Mouse (Mus musculus) midbrain, embryonic 13.5 days (tissue): ENCODE measurements around the gene Wdr25. TPM values are rescaled to one million over a fixed set of nuclear protein-coding genes. Genes with fewer than 3 reads are reported as not detected.

Experiments
- ATAC-seq: fragments of 200-750 bp; cut with Nextera tagmentation; 2 replicates; pipeline ENCODE4 v1.8.0; 2017; ENCODE audit warnings: mild to moderate bottlenecking, moderate TSS enrichment, moderate library complexity
- H3K27ac ChIP-seq: fragments of 300-500 bp; sonication (generic); 2 replicates; pipeline ENCODE4 v1.5.1; 2015; ENCODE audit warnings: inconsistent platforms, mild to moderate bottlenecking, moderate library complexity
- H3K27me3 ChIP-seq: fragments of 300-500 bp; sonication (generic); 2 replicates; pipeline ENCODE4 v1.6.1; 2015; ENCODE audit warnings: mild to moderate bottlenecking, inconsistent platforms
- H3K36me3 ChIP-seq: fragments of 300-500 bp; sonication (generic); 2 replicates; pipeline ENCODE4 v1.6.1; 2015; ENCODE audit warnings: mild to moderate bottlenecking, inconsistent platforms
- H3K4me1 ChIP-seq: fragments of 300-500 bp; sonication (generic); replicated peaks from 2 replicates; pipeline ENCODE4 v1.6.1; 2015; ENCODE audit warnings: inconsistent platforms
- H3K4me2 ChIP-seq: fragments of 300-500 bp; sonication (generic); replicated peaks from 2 replicates; pipeline ENCODE4 v1.6.1; 2015; ENCODE audit warnings: moderate library complexity, mild to moderate bottlenecking, inconsistent platforms
- H3K4me3 ChIP-seq: fragments of 300-500 bp; sonication (generic); replicated peaks from 2 replicates; pipeline ENCODE4 v1.5.1; 2015; ENCODE audit warnings: mild to moderate bottlenecking, inconsistent platforms
- H3K9ac ChIP-seq: fragments of 300-500 bp; sonication (generic); replicated peaks from 2 replicates; pipeline ENCODE4 v1.6.1; 2015; ENCODE audit warnings: mild to moderate bottlenecking, inconsistent platforms
- H3K9me3 ChIP-seq: fragments of 300-500 bp; sonication (generic); 2 replicates; pipeline ENCODE4 v1.6.1; 2016; ENCODE audit warnings: mild to moderate bottlenecking, inconsistent platforms
- WGBS: fragments of 180-500 bp; shearing (Covaris S2); methylation state at CpG from one replicate; pipeline ENCODE4 v1.1.7; 2015; 5-methylcytosine and 5-hydroxymethylcytosine counted together
- polyA plus RNA-seq: library from polyadenylated mRNA; unstranded; fragments of >200 nt; fragmentation: Nextera tagmentation; extraction: Ambion mirVana; gene quantifications from 2 replicates; pipeline ENCODE4 v1.2.1, GENCODE M21; 2015

Wdr25 gene
- polyA plus RNA-seq, 1 experiment from 2014 or later = 9.1 TPM

DNA sequence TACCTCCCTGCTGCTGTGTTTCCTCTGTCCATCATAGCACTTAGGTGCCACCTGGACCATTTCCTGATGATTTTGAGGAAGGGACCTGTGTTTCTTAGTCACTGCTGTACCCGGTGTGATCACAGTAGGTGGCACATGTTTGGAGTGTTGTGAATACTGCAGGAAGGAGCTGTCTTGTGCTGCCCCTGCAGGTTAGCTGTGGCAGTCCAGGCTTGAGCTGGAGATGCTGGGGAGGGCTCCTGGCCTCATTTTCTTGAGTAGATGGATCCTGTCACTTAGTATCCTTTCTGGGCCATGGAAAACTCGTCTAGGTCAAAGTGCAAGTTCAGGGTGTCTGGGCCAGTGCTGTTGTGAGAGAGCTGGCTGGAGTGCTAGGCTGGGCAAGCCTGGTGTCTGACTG lies 47.9 kb downstream of the Wdr25 start:
- Histone ChIP-seq H3K9ac (no peak overlapping the region), H3K4me2 (no peak overlapping the region)
- no peak for ATAC-seq

DNA sequence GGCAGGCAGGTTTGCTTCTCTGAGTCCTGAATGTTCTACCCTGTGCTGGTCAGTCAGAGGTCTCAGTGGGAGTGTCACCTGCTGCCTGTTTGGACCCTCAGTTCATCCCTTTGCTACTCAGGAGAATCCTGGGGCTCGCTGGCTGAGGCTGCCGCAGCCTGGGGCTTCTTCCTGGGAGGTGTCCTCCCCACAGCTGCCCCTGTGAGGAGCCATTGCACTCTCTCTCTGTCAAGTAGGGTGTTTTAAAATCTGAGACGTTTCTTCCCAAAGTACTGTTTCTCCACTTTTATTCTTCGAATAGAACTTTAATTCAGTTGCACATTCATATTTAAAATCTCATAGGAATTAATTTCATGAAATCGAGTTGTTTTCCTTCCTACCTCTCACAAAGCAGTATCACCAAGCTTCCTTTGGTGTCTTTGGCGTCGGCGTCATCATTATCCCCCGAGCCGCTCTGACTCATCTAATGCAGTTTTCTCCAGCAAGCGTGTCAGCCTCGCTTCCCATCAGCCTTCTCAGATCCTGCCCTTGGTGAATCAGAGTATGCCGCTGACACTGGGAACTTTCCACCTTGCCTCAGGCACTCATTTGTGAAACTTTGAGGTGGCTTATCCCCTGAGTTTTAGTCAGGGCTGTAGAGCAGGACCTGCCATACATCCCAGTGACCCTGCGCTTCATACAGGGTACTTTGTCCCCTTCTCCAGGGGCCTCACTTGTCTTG lies 48.9 kb downstream of the Wdr25 start:
- H3K36me3 ChIP-seq = no peaks in the 10 kb centered on the region
- WGBS = 83% methylated on average over 14 of the region's 14 CpGs
- no peak overlapping the region for H3K27ac ChIP-seq
- no peaks in the 10 kb centered on the region for H3K27me3 ChIP-seq
- H3K9me3 ChIP-seq = no peaks in the 10 kb centered on the region
- H3K4me1 ChIP-seq = peaks cover 22% of the 10 kb centered on the region
- no peak overlapping the region for H3K4me3 ChIP-seq
- H3K9ac ChIP-seq = no peak overlapping the region
- no peak for ATAC-seq
- H3K4me2 ChIP-seq = no peak overlapping the region

More for the DNA sequence above, 47.9 kb downstream of the Wdr25 start:
- no peaks in the 10 kb centered on the region for H3K36me3 ChIP-seq
- no peak overlapping the region for H3K27ac ChIP-seq
- no peak overlapping the region for H3K4me3 ChIP-seq
- peaks cover 29% of the 10 kb centered on the region for H3K4me1 ChIP-seq
- no peaks in the 10 kb centered on the region for H3K9me3 ChIP-seq
- WGBS = 59% methylated on average over 2 of the region's 2 CpGs
- no peaks in the 10 kb centered on the region for H3K27me3 ChIP-seq

DNA sequence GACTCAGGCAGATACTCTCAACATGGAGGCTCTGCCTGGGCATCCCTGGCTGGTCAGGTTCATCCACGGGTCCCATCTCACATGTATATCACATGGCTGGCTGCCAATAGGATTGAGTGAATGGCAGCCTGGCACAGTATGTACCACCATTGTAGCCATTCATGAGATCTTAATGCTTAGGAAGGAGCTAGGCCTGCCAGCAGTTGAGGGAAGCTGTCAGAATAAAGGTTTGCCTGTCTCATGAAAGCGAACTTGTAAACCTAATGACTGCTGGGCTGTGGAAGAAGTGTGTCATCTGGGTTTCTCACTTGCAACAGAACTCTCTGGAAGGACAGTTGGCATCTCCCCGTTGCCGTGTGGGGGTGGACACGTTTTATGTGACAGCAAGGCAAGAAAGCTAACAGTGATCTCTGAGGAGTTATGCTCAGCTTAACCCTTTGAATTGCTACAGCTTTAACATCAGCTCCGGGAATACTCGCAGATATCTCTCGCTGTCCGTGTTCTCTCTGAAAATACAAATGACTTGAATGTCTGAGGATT lies 59.6 kb downstream of the Wdr25 start:
- no peak overlapping the region for H3K4me2 ChIP-seq
- H3K4me3 ChIP-seq = no peak overlapping the region
- no peaks in the 10 kb centered on the region for H3K9me3 ChIP-seq
- 65% methylated on average over 9 of the region's 9 CpGs for WGBS
- peak overlapping the region; percentile 56; the same call in 1 of the 2 replicates for H3K27ac ChIP-seq
- H3K27me3 ChIP-seq = 0 out of 2 replicates have a peak, but pooled peaks cover 5% of the 10 kb centered on the region
- no peak overlapping the region for H3K9ac ChIP-seq
- ATAC-seq = no peak
- H3K4me1 ChIP-seq = peaks cover 47% of the 10 kb centered on the region
- no peaks in the 10 kb centered on the region for H3K36me3 ChIP-seq

DNA sequence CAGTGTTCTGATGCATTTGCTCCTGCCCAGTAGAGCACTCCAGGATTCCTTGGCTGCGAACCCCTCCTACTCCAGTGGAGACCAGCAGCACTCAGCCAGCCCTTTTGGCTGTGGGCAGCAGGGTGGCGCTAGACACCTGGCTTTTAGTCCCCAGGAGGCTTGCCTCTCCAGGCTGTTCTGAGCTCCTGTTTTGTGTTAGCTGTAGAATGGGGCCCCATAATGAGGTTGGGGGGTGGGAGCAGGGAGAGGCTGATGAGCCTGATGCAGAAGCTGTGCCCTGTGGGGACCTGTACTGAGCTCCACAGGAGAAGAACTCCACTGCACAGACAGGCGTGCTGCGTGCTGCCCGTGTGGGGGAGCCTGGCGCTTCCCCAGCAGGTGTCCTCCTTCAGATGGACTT lies 60.4 kb downstream of the Wdr25 start:
- no peak overlapping the region for H3K4me3 ChIP-seq
- H3K4me2 ChIP-seq = peak overlapping the region; percentile 22; the same call in 1 of the 2 replicates
- WGBS = 6% methylated on average over 6 of the region's 6 CpGs
- ATAC-seq = peak; percentile 61; the same call in 1 of the 2 replicates
- H3K4me1 ChIP-seq = peaks cover 54% of the 10 kb centered on the region
- no peaks in the 10 kb centered on the region for H3K9me3 ChIP-seq
- H3K27me3 ChIP-seq = 0 out of 2 replicates have a peak, but pooled peaks cover 5% of the 10 kb centered on the region
- H3K9ac ChIP-seq = no peak overlapping the region; the same call in 1 of the 2 replicates
- H3K36me3 ChIP-seq = no peaks in the 10 kb centered on the region
- peak overlapping the region; percentile 56 for H3K27ac ChIP-seq

DNA sequence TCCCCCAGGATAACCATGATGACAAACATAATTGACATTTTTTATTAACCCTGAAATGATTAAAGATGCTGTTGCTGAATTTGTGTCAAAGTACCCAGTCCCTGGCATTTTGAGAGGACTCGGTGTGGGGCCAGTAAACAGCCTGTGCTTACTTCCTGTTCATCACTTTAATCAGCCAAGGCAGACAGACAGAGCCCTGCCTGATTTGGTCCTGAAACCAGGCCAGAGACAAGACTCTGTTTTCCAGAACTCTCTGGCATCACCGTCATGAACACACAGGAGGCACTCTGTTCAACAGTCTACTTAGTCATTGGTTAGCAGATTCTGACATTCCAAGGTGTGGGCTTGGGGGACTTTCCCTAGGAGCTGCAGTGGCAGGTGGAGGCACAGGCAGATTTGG lies 61.0 kb downstream of the Wdr25 start:
- WGBS = 38% methylated on average over 2 of the region's 2 CpGs
- H3K27ac ChIP-seq = no peak overlapping the region

DNA sequence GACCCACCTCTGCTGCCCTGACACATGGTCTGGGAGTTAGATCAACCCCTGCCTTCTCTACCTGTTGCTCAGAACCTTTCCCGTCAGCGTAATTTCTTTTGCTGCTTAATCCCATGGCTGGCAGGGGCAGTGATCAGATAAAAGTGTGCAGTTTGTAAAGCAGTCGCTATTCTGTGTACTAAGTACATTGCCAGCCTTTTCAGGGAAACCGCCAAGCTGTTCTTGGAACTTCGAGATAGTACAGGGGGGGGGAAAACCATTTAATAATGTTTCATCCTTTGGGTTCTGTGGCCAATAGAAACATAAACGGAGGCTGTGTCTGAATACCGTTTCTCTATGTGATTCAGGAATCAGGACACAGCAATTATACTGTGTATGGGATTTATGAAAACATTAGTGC lies 65.1 kb downstream of the Wdr25 start:
- H3K4me3 ChIP-seq = no peak overlapping the region
- no peak overlapping the region for H3K27ac ChIP-seq
- H3K9me3 ChIP-seq = no peaks in the 10 kb centered on the region
- 0 out of 2 replicates have a peak, but pooled peaks cover 10% of the 10 kb centered on the region for H3K27me3 ChIP-seq
- H3K4me2 ChIP-seq = peak overlapping the region; percentile 57; the same call in 1 of the 2 replicates
- no peak for ATAC-seq
- 42% methylated on average over 7 of the region's 7 CpGs for WGBS
- H3K36me3 ChIP-seq = no peaks in the 10 kb centered on the region
- H3K4me1 ChIP-seq = peaks cover 65% of the 10 kb centered on the region
- peak overlapping the region; percentile 52; the same call in 1 of the 2 replicates for H3K9ac ChIP-seq

More for the DNA sequence above, 61.0 kb downstream of the Wdr25 start:
- no peak overlapping the region for H3K4me3 ChIP-seq
- no peak overlapping the region for H3K9ac ChIP-seq
- H3K36me3 ChIP-seq = no peaks in the 10 kb centered on the region
- 0 out of 2 replicates have a peak, but pooled peaks cover 5% of the 10 kb centered on the region for H3K27me3 ChIP-seq
- no peaks in the 10 kb centered on the region for H3K9me3 ChIP-seq
- peaks cover 60% of the 10 kb centered on the region for H3K4me1 ChIP-seq
- H3K4me2 ChIP-seq = peak overlapping the region; percentile 22; the same call in 1 of the 2 replicates
- no peak for ATAC-seq

DNA sequence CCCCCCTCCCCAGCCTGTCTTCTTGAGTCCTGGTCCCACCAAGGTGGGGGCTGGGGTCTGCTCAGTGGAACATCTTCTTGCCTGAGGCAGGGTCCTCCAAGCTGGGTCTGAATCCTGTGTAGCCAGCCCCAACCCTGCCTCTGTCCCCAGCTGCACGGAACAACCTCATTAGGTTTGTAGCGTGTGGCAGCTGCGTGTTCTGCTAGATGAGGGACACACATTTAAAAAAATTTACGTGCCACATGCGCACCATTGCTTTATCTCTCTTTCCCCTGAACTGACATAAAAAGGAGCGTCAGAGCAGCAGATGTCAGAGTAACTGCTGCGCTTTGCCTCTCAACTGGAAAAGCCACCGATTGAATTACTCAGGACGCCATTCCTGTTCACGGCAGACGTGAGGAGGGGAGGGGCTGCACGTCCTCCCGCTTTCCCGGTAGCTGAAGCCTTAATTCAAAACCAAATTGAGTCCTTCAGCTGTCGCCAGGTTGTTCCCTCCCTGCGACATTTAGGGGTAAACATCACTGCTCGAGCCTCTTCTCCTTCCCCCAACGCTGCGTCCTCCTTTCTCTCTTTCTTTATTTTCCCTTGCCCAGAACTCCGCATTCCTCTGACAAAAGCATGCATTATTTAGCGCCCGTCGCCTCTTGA lies 65.7 kb downstream of the Wdr25 start:
- H3K27me3 ChIP-seq = 0 out of 2 replicates have a peak, but pooled peaks cover 10% of the 10 kb centered on the region
- peak overlapping the region; percentile 57 for H3K4me2 ChIP-seq
- peaks cover 59% of the 10 kb centered on the region for H3K4me1 ChIP-seq
- peak overlapping the region; percentile 52 for H3K9ac ChIP-seq
- no peaks in the 10 kb centered on the region for H3K36me3 ChIP-seq
- peak overlapping the region; percentile 68 for H3K27ac ChIP-seq
- peak; percentile 80 for ATAC-seq
- WGBS = 1% methylated on average over 23 of the region's 23 CpGs
- H3K4me3 ChIP-seq = peak overlapping the region; percentile 28
- H3K9me3 ChIP-seq = no peaks in the 10 kb centered on the region

DNA sequence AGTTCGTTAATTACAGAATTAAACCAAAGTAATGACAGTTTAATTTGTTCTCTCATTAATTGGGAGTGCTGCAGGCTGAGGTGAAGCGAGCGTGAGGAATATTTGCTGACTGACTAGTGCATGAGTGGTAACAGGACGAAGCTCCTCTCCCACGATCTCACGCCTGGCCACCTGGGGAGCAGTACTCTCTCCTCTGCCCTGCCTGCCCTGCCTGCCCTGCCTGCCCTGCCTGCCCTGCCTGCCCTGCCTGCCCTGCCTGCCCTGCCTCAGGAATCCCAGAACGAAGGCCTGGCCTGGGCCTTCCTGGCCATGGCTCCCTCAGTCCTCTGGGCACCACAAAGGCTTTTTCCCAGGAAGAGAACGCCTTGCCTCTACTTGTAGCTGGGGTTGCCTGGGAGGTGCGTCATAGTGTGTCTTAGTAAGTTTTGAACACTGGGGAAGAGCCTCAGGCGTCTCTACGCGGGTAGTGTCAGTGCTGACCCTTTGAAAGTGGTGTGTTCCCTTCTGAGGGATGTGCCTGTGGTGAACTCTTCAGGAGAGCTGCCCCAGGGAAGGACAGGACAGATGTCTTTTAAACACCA lies 66.3 kb downstream of the Wdr25 start:
- H3K27me3 ChIP-seq = 0 out of 2 replicates have a peak, but pooled peaks cover 10% of the 10 kb centered on the region
- H3K4me3 ChIP-seq = peak overlapping the region; percentile 28
- no peaks in the 10 kb centered on the region for H3K36me3 ChIP-seq
- peaks cover 53% of the 10 kb centered on the region for H3K4me1 ChIP-seq
- peak; percentile 51 for ATAC-seq
- peak overlapping the region; percentile 68 for H3K27ac ChIP-seq
- peak overlapping the region; percentile 52 for H3K9ac ChIP-seq
- 7% methylated on average over 12 of the region's 12 CpGs for WGBS
- no peaks in the 10 kb centered on the region for H3K9me3 ChIP-seq
- H3K4me2 ChIP-seq = peak overlapping the region; percentile 57

DNA sequence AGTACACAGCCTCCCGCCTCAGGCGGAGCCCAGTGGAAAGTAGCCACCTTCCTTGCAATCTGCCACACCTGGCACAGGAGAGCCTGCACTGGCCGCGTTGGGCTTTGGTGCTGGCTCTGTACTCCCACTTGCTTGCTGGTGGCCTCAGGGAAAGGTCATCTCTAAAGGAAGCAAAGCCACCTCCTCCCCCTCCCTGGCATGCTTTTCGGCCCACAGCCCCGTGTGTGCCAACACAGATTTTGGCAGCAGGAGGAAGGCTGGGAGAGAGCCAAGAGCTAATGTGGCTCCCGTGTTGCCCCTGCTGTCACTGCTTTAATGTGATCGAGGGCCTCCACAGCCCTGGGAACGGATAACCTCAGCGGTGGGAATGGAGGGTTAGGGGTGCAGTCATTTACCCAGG lies 66.8 kb downstream of the Wdr25 start:
- Histone ChIP-seq H3K4me3 (no peak overlapping the region), H3K4me2 (no peak overlapping the region), H3K9ac (no peak overlapping the region), H3K27me3 (0 out of 2 replicates have a peak, but pooled peaks cover 10% of the 10 kb centered on the region), H3K9me3 (no peaks in the 10 kb centered on the region), H3K4me1 (peaks cover 52% of the 10 kb centered on the region), H3K36me3 (no peaks in the 10 kb centered on the region), H3K27ac (peak overlapping the region; percentile 68; the same call in 1 of the 2 replicates)
- 47% methylated on average over 10 of the region's 10 CpGs for WGBS
- ATAC-seq = peak; percentile 41

DNA sequence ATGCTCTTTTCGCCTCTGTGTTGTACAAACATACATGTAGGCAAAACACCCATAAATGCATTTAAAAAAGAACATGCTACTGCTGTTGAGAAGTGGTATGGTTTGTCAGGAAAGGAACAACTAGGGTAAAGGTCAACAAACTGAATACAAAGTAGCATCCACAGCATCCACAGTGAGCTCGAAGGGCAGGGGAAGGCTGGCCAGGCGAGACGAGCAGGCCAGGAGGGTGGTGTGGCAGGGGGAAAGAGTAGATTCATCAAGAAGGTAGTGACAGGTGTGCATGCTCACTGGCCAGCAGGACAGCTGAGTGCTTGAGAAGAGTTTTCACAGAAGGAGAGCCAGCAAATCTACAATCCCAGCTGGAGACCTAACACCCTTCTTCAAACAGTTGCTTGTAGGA lies 74.2 kb downstream of the Wdr25 start:
- H3K4me3 ChIP-seq = no peak overlapping the region
- no peak overlapping the region for H3K4me2 ChIP-seq
- H3K4me1 ChIP-seq = peaks cover 9% of the 10 kb centered on the region; the same call in 1 of the 2 replicates
- H3K27me3 ChIP-seq = no peaks in the 10 kb centered on the region
- ATAC-seq = no peak
- H3K36me3 ChIP-seq = no peaks in the 10 kb centered on the region
- H3K9ac ChIP-seq = no peak overlapping the region
- H3K27ac ChIP-seq = no peak overlapping the region
- WGBS = 86% methylated on average over 4 of the region's 4 CpGs
- no peaks in the 10 kb centered on the region for H3K9me3 ChIP-seq

DNA sequence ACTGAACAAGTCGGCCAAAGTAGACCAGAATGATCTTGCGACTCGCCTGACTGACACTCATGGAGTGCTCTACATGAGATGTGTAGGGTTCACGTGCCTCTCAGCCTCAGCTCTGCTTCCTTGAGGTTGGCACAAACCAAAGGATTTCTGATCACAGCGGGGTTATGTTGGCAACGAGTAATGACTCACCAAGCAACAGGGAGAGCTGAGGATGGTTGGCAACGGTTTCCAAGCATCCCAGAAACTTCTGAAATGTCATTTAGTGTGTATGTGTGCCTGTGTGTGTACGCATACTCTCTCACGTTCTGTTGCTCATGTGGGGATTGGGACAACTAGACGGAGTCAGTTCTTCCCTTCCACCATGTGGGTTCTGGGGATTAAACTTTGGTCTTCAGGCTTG lies 74.6 kb downstream of the Wdr25 start:
- H3K27me3 ChIP-seq = no peaks in the 10 kb centered on the region
- no peaks in the 10 kb centered on the region for H3K36me3 ChIP-seq
- H3K9ac ChIP-seq = no peak overlapping the region
- no peak overlapping the region for H3K4me2 ChIP-seq
- no peak overlapping the region for H3K27ac ChIP-seq
- H3K4me3 ChIP-seq = no peak overlapping the region
- 90% methylated on average over 10 of the region's 10 CpGs for WGBS
- no peaks in the 10 kb centered on the region for H3K9me3 ChIP-seq
- ATAC-seq = no peak
- peaks cover 5% of the 10 kb centered on the region; the same call in 1 of the 2 replicates for H3K4me1 ChIP-seq
